Mouse (Mus musculus): Measurements from ENCODE around the gene Fshb. TPM values are rescaled to one million over a fixed set of nuclear protein-coding genes. Genes with fewer than 3 reads are reported as not detected.

Fshb gene
- not detected for total RNA-seq (2018; cell fraction: chromatin; rRNA removed)
- not detected for total RNA-seq (2018; cell fraction: cytosol; rRNA removed)
- not detected for total RNA-seq (2018; cell fraction: nucleus; rRNA removed)
- polyA plus RNA-seq (2018): not detected in 3 replicates

- 74% methylated on average over 4 of the region's 4 CpGs for WGBS (ENCODE audit: missing documents)
- no peak within 1 kb of the TSS for H3K4me3 ChIP-seq (ENCODE audit: inconsistent target)
Measured at GRCm38 (mm10) chr2:107059556-107059955, at the start of gene Fshb. Fshb (minus strand) TSS chr2:107059656.

GRCm38 (mm10) chr2:107084256-107084655 is 24.8 kb upstream of the Fshb start:
- no peak overlapping the region for H3K27ac ChIP-seq
- no peaks in the 10 kb centered on the region for H3K36me3 ChIP-seq (ENCODE audit: inconsistent target)
- WGBS (ENCODE audit: missing documents): 76% methylated on average over 2 of the region's 2 CpGs
- no peaks in the 10 kb centered on the region for H3K79me2 ChIP-seq (ENCODE audit: inconsistent target)
- H3K4me3 ChIP-seq (ENCODE audit: inconsistent target): no peak overlapping the region

More at GRCm38 (mm10) chr2:107059556-107059955, at the start of gene Fshb:
- Histone ChIP-seq H3K79me2 (ENCODE audit: inconsistent target) (no peaks in the 10 kb centered on the region), H3K36me3 (ENCODE audit: inconsistent target) (no peaks in the 10 kb centered on the region), H3K27ac (no peak within 1 kb of the TSS)

GRCm38 (mm10) chr2:107083071-107083885 is 23.8 kb upstream of the Fshb start:
- Histone ChIP-seq H3K79me2 (ENCODE audit: inconsistent target) (no peaks in the 10 kb centered on the region), H3K36me3 (ENCODE audit: inconsistent target) (no peaks in the 10 kb centered on the region), H3K27ac (no peak overlapping the region), H3K4me3 (ENCODE audit: inconsistent target) (no peak overlapping the region)
- 66% methylated on average over 14 of the region's 14 CpGs for WGBS (ENCODE audit: missing documents)

GRCm38 (mm10) chr2:107063260-107063659 is 3.8 kb upstream of the Fshb start:
- Histone ChIP-seq H3K79me2 (ENCODE audit: inconsistent target) (no peaks in the 10 kb centered on the region), H3K27ac (no peak overlapping the region), H3K36me3 (ENCODE audit: inconsistent target) (no peaks in the 10 kb centered on the region), H3K4me3 (ENCODE audit: inconsistent target) (no peak overlapping the region)
- WGBS (ENCODE audit: missing documents): 50% methylated on average over 2 of the region's 2 CpGs

- no peak overlapping the region for H3K4me3 ChIP-seq (ENCODE audit: inconsistent target)
- no peaks in the 10 kb centered on the region for H3K36me3 ChIP-seq (ENCODE audit: inconsistent target)
- no peaks in the 10 kb centered on the region for H3K79me2 ChIP-seq (ENCODE audit: inconsistent target)
- H3K27ac ChIP-seq: no peak overlapping the region
Measured at GRCm38 (mm10) chr2:107045955-107046354, 13.5 kb downstream of the Fshb start.

- Histone ChIP-seq H3K4me3 (ENCODE audit: inconsistent target) (no peak overlapping the region), H3K79me2 (ENCODE audit: inconsistent target) (no peaks in the 10 kb centered on the region), H3K36me3 (ENCODE audit: inconsistent target) (no peaks in the 10 kb centered on the region), H3K27ac (no peak overlapping the region)
- WGBS (ENCODE audit: missing documents): 94% methylated on average over 4 of the region's 4 CpGs
Measured at GRCm38 (mm10) chr2:107040816-107041215, 18.6 kb downstream of the Fshb start.

- WGBS (ENCODE audit: missing documents): 78% methylated on average over 2 of the region's 2 CpGs
Measured at GRCm38 (mm10) chr2:107035980-107036379, 23.5 kb downstream of the Fshb start.

GRCm38 (mm10) chr2:107024694-107025093 is 34.8 kb downstream of the Fshb start:
- Histone ChIP-seq H3K79me2 (ENCODE audit: inconsistent target) (no peaks in the 10 kb centered on the region), H3K27ac (no peak overlapping the region), H3K4me3 (ENCODE audit: inconsistent target) (no peak overlapping the region), H3K36me3 (ENCODE audit: inconsistent target) (no peaks in the 10 kb centered on the region)
- WGBS (ENCODE audit: missing documents): 93% methylated on average over 4 of the region's 4 CpGs

More at GRCm38 (mm10) chr2:107035980-107036379, 23.5 kb downstream of the Fshb start:
- H3K27ac ChIP-seq: no peak overlapping the region
- no peak overlapping the region for H3K4me3 ChIP-seq (ENCODE audit: inconsistent target)
- H3K79me2 ChIP-seq (ENCODE audit: inconsistent target): no peaks in the 10 kb centered on the region
- H3K36me3 ChIP-seq (ENCODE audit: inconsistent target): no peaks in the 10 kb centered on the region

- H3K4me3 ChIP-seq (ENCODE audit: inconsistent target): no peak overlapping the region
- 92% methylated on average over 5 of the region's 5 CpGs for WGBS (ENCODE audit: missing documents)
- H3K27ac ChIP-seq: no peak overlapping the region
- no peaks in the 10 kb centered on the region for H3K36me3 ChIP-seq (ENCODE audit: inconsistent target)
- no peaks in the 10 kb centered on the region for H3K79me2 ChIP-seq (ENCODE audit: inconsistent target)
Measured at GRCm38 (mm10) chr2:107022713-107023112, 36.7 kb downstream of the Fshb start.

GRCm38 (mm10) chr2:107019331-107019730 is 40.1 kb downstream of the Fshb start:
- no peaks in the 10 kb centered on the region for H3K79me2 ChIP-seq (ENCODE audit: inconsistent target)
- H3K36me3 ChIP-seq (ENCODE audit: inconsistent target): no peaks in the 10 kb centered on the region
- no peak overlapping the region for H3K4me3 ChIP-seq (ENCODE audit: inconsistent target)
- no peak overlapping the region for H3K27ac ChIP-seq
- 83% methylated on average over 2 of the region's 2 CpGs for WGBS (ENCODE audit: missing documents)

GRCm38 (mm10) chr2:107013161-107013560 is 46.3 kb downstream of the Fshb start:
- WGBS (ENCODE audit: missing documents): 82% methylated on average over 4 of the region's 4 CpGs
- Histone ChIP-seq H3K79me2 (ENCODE audit: inconsistent target) (no peaks in the 10 kb centered on the region), H3K4me3 (ENCODE audit: inconsistent target) (no peak overlapping the region), H3K36me3 (ENCODE audit: inconsistent target) (no peaks in the 10 kb centered on the region), H3K27ac (no peak overlapping the region)

- H3K79me2 ChIP-seq (ENCODE audit: inconsistent target): no peaks in the 10 kb centered on the region
- no peak overlapping the region for H3K27ac ChIP-seq
- no peaks in the 10 kb centered on the region for H3K36me3 ChIP-seq (ENCODE audit: inconsistent target)
- 91% methylated on average over 4 of the region's 4 CpGs for WGBS (ENCODE audit: missing documents)
- H3K4me3 ChIP-seq (ENCODE audit: inconsistent target): no peak overlapping the region
Measured at GRCm38 (mm10) chr2:107012318-107012717, 47.1 kb downstream of the Fshb start.

- WGBS (ENCODE audit: missing documents): 85% methylated on average over 6 of the region's 6 CpGs
- H3K27ac ChIP-seq: no peak overlapping the region
- no peak overlapping the region for H3K4me3 ChIP-seq (ENCODE audit: inconsistent target)
- H3K79me2 ChIP-seq (ENCODE audit: inconsistent target): no peaks in the 10 kb centered on the region
- no peaks in the 10 kb centered on the region for H3K36me3 ChIP-seq (ENCODE audit: inconsistent target)
Measured at GRCm38 (mm10) chr2:107010160-107010559, 49.3 kb downstream of the Fshb start.

- H3K27ac ChIP-seq: no peak overlapping the region
- 81% methylated on average over 3 of the region's 3 CpGs for WGBS (ENCODE audit: missing documents)
- H3K36me3 ChIP-seq (ENCODE audit: inconsistent target): no peaks in the 10 kb centered on the region
- H3K4me3 ChIP-seq (ENCODE audit: inconsistent target): no peak overlapping the region
- no peaks in the 10 kb centered on the region for H3K79me2 ChIP-seq (ENCODE audit: inconsistent target)
Measured at GRCm38 (mm10) chr2:107006378-107006777, 53.1 kb downstream of the Fshb start.
